Mouse (Mus musculus): Measurements from ENCODE around the gene Gm49355. TPM values are rescaled to one million over a fixed set of nuclear protein-coding genes. Genes with fewer than 3 reads are reported as not detected.

Gm49355 gene
- total RNA-seq, 2 experiments from 2014 or later = 0.08 to 0.09 TPM

- DNase-seq = no peak
- intact Hi-C loops (cut with DNase I; ENCODE audit: low total_unique reads) = no loop called here
Observed at GRCm38 (mm10) chr14:12341789-12342457, 58.1 kb downstream of the Gm49355 start.

GRCm38 (mm10) chr14:12342458-12343131 lies 58.8 kb downstream of the Gm49355 start:
- intact Hi-C loops (cut with DNase I; ENCODE audit: low total_unique reads) = no loop called here

GRCm38 (mm10) chr14:12343451-12343941 lies 59.7 kb downstream of the Gm49355 start:
- DNase-seq = no peak
- intact Hi-C loops (cut with DNase I; ENCODE audit: low total_unique reads) = no loop called here

More at GRCm38 (mm10) chr14:12342458-12343131, 58.8 kb downstream of the Gm49355 start:
- no peak for DNase-seq

GRCm38 (mm10) chr14:12344061-12344745 lies 60.4 kb downstream of the Gm49355 start:
- intact Hi-C loops (cut with DNase I; ENCODE audit: low total_unique reads) = no loop called here
- no peak for DNase-seq

GRCm38 (mm10) chr14:12344746-12345240 lies 61.0 kb downstream of the Gm49355 start:
- intact Hi-C loops (cut with DNase I; ENCODE audit: low total_unique reads) = no loop called here
- DNase-seq = no peak

- no peak for DNase-seq
- intact Hi-C loops (cut with DNase I; ENCODE audit: low total_unique reads) = no loop called here
Observed at GRCm38 (mm10) chr14:12345241-12345921, 61.6 kb downstream of the Gm49355 start.

- DNase-seq = no peak
- intact Hi-C loops (cut with DNase I; ENCODE audit: low total_unique reads) = no loop called here
Observed at GRCm38 (mm10) chr14:12346011-12346864, 62.5 kb downstream of the Gm49355 start.

- intact Hi-C loops (cut with DNase I; ENCODE audit: low total_unique reads) = no loop called here
- DNase-seq = no peak
Observed at GRCm38 (mm10) chr14:12346865-12347600, 63.3 kb downstream of the Gm49355 start.

- DNase-seq = no peak
- intact Hi-C loops (cut with DNase I; ENCODE audit: low total_unique reads) = no loop called here
Observed at GRCm38 (mm10) chr14:12348089-12348488, 64.3 kb downstream of the Gm49355 start, which contains the start of gene Fezf2. Gene Fezf2, minus strand, starts transcription at chr14:12348189.

GRCm38 (mm10) chr14:12349334-12350090 lies 65.7 kb downstream of the Gm49355 start:
- intact Hi-C loops (cut with DNase I; ENCODE audit: low total_unique reads) = no loop called here

GRCm38 (mm10) chr14:12350271-12350916 lies 66.6 kb downstream of the Gm49355 start:
- DNase-seq = no peak
- intact Hi-C loops (cut with DNase I; ENCODE audit: low total_unique reads) = no loop called here

More at GRCm38 (mm10) chr14:12349334-12350090, 65.7 kb downstream of the Gm49355 start:
- DNase-seq = no peak

Other genes with a start within 250 kb of the Gm49355 start
- gene 3830406C13Rik, start 197 bp downstream of the Gm49355 start, total RNA-seq (2021) = 10 to 100 TPM in 1 of 2 experiments, 1 to 10 TPM in 1; 9.3 to 11.3 TPM
- not detected for gene Fezf2, start 64.2 kb downstream of the Gm49355 start, total RNA-seq (2021)

Data from gastrocnemius, postnatal 14 days (tissue).